Mouse (Mus musculus) lung, embryonic 14.5 days (tissue): ENCODE results near the gene Lrrc1. TPM values are rescaled to one million over a fixed set of nuclear protein-coding genes. Genes with fewer than 3 reads are reported as not detected.
A peak's percentile ranks its signal among the peaks of the same experiment; 100 is the strongest.

Experiments used
- ATAC-seq: fragments of 200-750 bp; cut with Nextera tagmentation; 2 replicates; pipeline ENCODE4 v1.8.0; 2017; ENCODE audit warnings: mild to moderate bottlenecking, moderate TSS enrichment, moderate library complexity; ENCODE audit not compliant: insufficient read depth
- DNase-seq: peaks from one replicate; pipeline ENCODE4 v3.0.0-alpha.2; 2015
- H3K27ac ChIP-seq: fragments of 300-500 bp; sonication (generic); 2 replicates; pipeline ENCODE4 v1.5.1; 2014; ENCODE audit warnings: low read depth, mild to moderate bottlenecking, moderate library complexity
- H3K27me3 ChIP-seq: fragments of 300-500 bp; sonication (generic); 2 replicates; pipeline ENCODE4 v1.6.1; 2014; ENCODE audit warnings: low read length, control low read depth; ENCODE audit not compliant: insufficient read depth
- H3K36me3 ChIP-seq: fragments of 300-500 bp; sonication (generic); 2 replicates; pipeline ENCODE4 v1.6.1; 2014; ENCODE audit warnings: control low read depth; ENCODE audit not compliant: insufficient read depth
- H3K4me1 ChIP-seq: fragments of 300-500 bp; sonication (generic); 2 replicates; pipeline ENCODE4 v1.6.1; 2014; ENCODE audit warnings: antibody characterized with exemption, control low read depth; ENCODE audit not compliant: insufficient read depth
- H3K4me2 ChIP-seq: fragments of 300-500 bp; sonication (generic); 2 replicates; pipeline ENCODE4 v1.6.1; 2014; ENCODE audit warnings: mild to moderate bottlenecking
- H3K4me3 ChIP-seq: fragments of 300-500 bp; sonication (generic); 2 replicates; pipeline ENCODE4 v1.5.1; 2014; ENCODE audit warnings: low read depth, low read length
- H3K9ac ChIP-seq: fragments of 300-500 bp; sonication (generic); 2 replicates; pipeline ENCODE4 v1.6.1; 2014
- H3K9me3 ChIP-seq: fragments of 300-500 bp; sonication (generic); 2 replicates; pipeline ENCODE4 v1.6.1; 2016; ENCODE audit warnings: low read depth, low read length, control low read depth
- CTCF ChIP-seq: IDR thresholded peaks from 2 replicates; pipeline ENCODE4 v1.5.1; 2016; ENCODE audit warnings: antibody characterized with exemption, low read depth
- WGBS: fragments of 180-500 bp; shearing (Covaris S2); extraction: QIAGEN DNeasy Blood & Tissue Kit; methylation state at CpG from one replicate; pipeline ENCODE4 v1.1.7; 2014; 5-methylcytosine and 5-hydroxymethylcytosine counted together
- polyA plus RNA-seq: library from polyadenylated mRNA; unstranded; fragments of >200 nt; fragmentation: Nextera tagmentation; extraction: Ambion mirVana; gene quantifications from 2 replicates; pipeline ENCODE4 v1.2.1, GENCODE M21; 2014

Gene Lrrc1
- polyA plus RNA-seq, 1 experiment from 2014 or later: 9.5 TPM

DNA sequence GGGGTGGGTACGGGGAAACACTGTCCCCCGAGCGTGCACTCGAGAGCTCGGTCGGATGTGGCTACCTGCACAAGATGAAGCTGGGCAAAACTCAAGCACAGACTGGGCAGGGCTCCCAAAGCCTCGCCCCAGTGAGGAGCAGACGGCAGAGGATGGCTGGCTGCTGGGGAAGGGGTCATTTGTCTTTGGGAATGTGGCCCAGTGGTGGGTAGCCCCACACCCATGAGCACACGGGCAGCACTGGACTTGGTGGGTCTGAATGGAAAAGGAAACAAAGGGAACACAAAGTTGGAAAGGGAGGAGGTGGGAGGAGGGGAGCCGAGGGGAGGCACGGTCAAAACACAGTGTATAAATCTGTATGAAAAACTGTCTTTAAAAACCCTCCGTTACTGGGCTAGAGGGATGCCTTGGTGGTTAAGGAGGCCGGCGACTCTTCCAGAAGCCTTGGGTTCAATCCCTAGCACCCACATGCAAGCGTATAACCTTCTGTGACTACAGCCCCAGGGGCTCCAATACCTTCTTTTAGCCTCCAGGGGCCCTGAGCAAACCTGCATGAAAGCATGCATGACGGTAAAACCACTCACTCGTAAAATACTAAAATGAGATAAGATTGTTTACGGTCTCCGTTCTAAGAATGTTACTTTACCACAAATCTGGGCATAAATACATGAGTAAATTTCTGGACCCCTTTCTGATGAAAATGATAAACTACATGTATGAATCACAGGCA is 89.1 kb downstream of the Lrrc1 start:
- Histone ChIP-seq H3K27ac (no peak overlapping the region), H3K27me3 (no peaks in the 10 kb centered on the region), H3K36me3 (peaks cover 13% of the 10 kb centered on the region; the same call in 1 of the 2 replicates), H3K9me3 (no peaks in the 10 kb centered on the region), H3K4me1 (no peaks in the 10 kb centered on the region), H3K4me3 (no peak overlapping the region), H3K4me2 (no peak overlapping the region), H3K9ac (no peak overlapping the region)
- ATAC-seq (no peak), DNase-seq (no peak)
- TF ChIP-seq CTCF: no peak
- 82% methylated on average over 19 of the region's 19 CpGs for WGBS

DNA sequence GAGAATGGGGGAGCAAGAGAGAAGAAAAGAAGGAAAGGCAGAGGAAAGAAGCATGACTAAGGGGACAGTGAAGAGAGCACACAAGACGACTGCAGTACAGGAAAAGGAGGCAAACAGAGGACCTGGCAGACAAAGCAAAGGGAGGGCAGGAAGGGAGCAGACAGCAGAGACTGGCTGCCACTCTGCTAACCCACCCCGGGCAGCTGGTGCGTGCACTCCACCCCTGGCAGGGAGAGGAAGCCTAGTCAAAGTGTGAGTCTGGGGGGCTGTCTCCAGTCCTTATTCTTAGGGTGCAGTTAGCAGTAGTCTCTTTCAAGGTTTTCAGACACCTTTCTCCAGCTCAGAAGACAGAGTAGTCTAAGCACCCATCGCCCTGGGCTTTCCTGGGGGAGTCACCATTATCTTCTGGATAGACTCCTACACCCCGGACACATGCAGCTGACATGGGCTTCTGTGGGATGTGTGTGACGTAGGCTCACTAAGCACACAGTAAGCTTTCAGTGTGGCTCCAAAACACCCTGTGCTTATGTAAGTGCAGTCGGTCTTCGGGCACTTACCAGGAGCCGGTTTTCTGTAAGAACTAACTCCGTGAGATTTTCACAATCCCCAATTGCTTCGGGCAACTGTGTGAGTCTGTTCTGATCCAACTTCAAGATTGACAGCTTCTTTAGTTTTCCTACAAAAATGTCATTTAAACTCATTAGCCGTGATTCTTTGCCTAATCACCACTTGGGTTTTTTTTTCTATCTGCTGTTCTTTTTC is 92.4 kb downstream of the Lrrc1 start:
- no peak overlapping the region for H3K4me3 ChIP-seq
- no peaks in the 10 kb centered on the region for H3K27me3 ChIP-seq
- WGBS: 76% methylated on average over 12 of the region's 12 CpGs
- H3K36me3 ChIP-seq: peaks cover 10% of the 10 kb centered on the region; the same call in 1 of the 2 replicates
- no peak for ATAC-seq
- H3K4me1 ChIP-seq: no peaks in the 10 kb centered on the region
- DNase-seq: no peak
- no peak overlapping the region for H3K4me2 ChIP-seq
- H3K9me3 ChIP-seq: no peaks in the 10 kb centered on the region
- no peak overlapping the region for H3K27ac ChIP-seq
- no peak for TF ChIP-seq CTCF
- H3K9ac ChIP-seq: no peak overlapping the region

DNA sequence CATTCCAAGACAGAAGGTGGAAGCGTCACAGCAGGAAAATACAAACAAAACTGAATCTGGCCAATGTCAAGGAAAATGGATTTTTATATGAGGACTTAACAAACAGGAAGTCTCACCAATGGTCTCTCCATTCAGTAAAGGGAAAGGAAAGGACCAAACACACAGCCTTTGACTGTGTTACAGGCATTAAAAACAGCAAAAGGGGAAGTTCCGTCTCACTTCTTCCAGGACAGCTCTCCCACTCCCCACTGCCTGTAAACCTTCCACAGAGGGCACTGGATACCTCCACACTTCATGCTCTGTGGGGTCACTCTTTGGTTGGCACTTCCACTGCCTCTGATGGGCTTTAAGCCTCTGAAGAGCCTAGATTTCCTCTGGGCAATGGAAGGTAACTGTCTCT is 94.2 kb downstream of the Lrrc1 start:
- Histone ChIP-seq H3K36me3 (peaks cover 10% of the 10 kb centered on the region; the same call in 1 of the 2 replicates), H3K9ac (no peak overlapping the region), H3K4me1 (no peaks in the 10 kb centered on the region), H3K4me3 (no peak overlapping the region), H3K9me3 (no peaks in the 10 kb centered on the region), H3K4me2 (no peak overlapping the region), H3K27me3 (no peaks in the 10 kb centered on the region), H3K27ac (no peak overlapping the region)
- ATAC-seq: no peak
- 68% methylated on average over 2 of the region's 2 CpGs for WGBS
- DNase-seq: no peak
- TF ChIP-seq CTCF: no peak

GRCm38 (mm10) chr9:77444876-77445275 is 99.8 kb downstream of the Lrrc1 start:
- no peak overlapping the region for H3K9ac ChIP-seq

GRCm38 (mm10) chr9:77439371-77439770 is 105.3 kb downstream of the Lrrc1 start:
- WGBS: 50% methylated on average over 6 of the region's 6 CpGs
- H3K9me3 ChIP-seq: no peaks in the 10 kb centered on the region
- peak; percentile 30; the same call in 1 of the 2 replicates for ATAC-seq

More at GRCm38 (mm10) chr9:77444876-77445275, 99.8 kb downstream of the Lrrc1 start:
- 89% methylated on average over 4 of the region's 4 CpGs for WGBS
- Histone ChIP-seq H3K9me3 (no peaks in the 10 kb centered on the region), H3K36me3 (no peaks in the 10 kb centered on the region), H3K27me3 (no peaks in the 10 kb centered on the region), H3K4me1 (no peaks in the 10 kb centered on the region), H3K4me3 (no peak overlapping the region), H3K27ac (no peak overlapping the region), H3K4me2 (no peak overlapping the region)
- ATAC-seq (no peak), DNase-seq (no peak)
- no peak for TF ChIP-seq CTCF

GRCm38 (mm10) chr9:77438836-77439271 is 105.8 kb downstream of the Lrrc1 start:
- Histone ChIP-seq H3K27me3 (no peaks in the 10 kb centered on the region), H3K4me3 (no peak overlapping the region), H3K9me3 (no peaks in the 10 kb centered on the region), H3K36me3 (no peaks in the 10 kb centered on the region), H3K27ac (peak overlapping the region; percentile 42; the same call in 1 of the 2 replicates), H3K4me1 (0 out of 2 replicates have a peak, but pooled peaks cover 4% of the 10 kb centered on the region), H3K4me2 (peak overlapping the region; percentile 10; the same call in 1 of the 2 replicates), H3K9ac (no peak overlapping the region)
- 37% methylated on average over 11 of the region's 11 CpGs for WGBS
- no peak for TF ChIP-seq CTCF
- ATAC-seq: peak; percentile 81
- peak; percentile 70 for DNase-seq

More at GRCm38 (mm10) chr9:77439371-77439770, 105.3 kb downstream of the Lrrc1 start:
- H3K9ac ChIP-seq: no peak overlapping the region
- TF ChIP-seq CTCF: no peak
- peak overlapping the region; percentile 42; the same call in 1 of the 2 replicates for H3K27ac ChIP-seq
- no peaks in the 10 kb centered on the region for H3K27me3 ChIP-seq
- no peaks in the 10 kb centered on the region for H3K36me3 ChIP-seq
- H3K4me1 ChIP-seq: 0 out of 2 replicates have a peak, but pooled peaks cover 4% of the 10 kb centered on the region
- H3K4me3 ChIP-seq: no peak overlapping the region
- peak overlapping the region; percentile 10; the same call in 1 of the 2 replicates for H3K4me2 ChIP-seq
- no peak for DNase-seq

- 73% methylated on average over 6 of the region's 6 CpGs for WGBS
These were observed 107.5 kb downstream of the Lrrc1 start for GRCm38 (mm10) chr9:77437131-77437530.

More at GRCm38 (mm10) chr9:77437131-77437530, 107.5 kb downstream of the Lrrc1 start:
- H3K4me3 ChIP-seq: no peak overlapping the region
- H3K27ac ChIP-seq: no peak overlapping the region
- no peaks in the 10 kb centered on the region for H3K27me3 ChIP-seq
- H3K36me3 ChIP-seq: no peaks in the 10 kb centered on the region
- ATAC-seq (peak; percentile 50), DNase-seq (peak; percentile 42)
- H3K4me2 ChIP-seq: no peak overlapping the region
- H3K9ac ChIP-seq: no peak overlapping the region
- 0 out of 2 replicates have a peak, but pooled peaks cover 4% of the 10 kb centered on the region for H3K4me1 ChIP-seq
- no peaks in the 10 kb centered on the region for H3K9me3 ChIP-seq
- TF ChIP-seq CTCF: no peak
